Mouse (Mus musculus) heart, postnatal 0 days (tissue): ENCODE measurements around the gene Cyb561d2.

Experiments
- CTCF ChIP-seq: IDR thresholded peaks from 2 replicates; pipeline ENCODE4 v1.5.1; 2016; ENCODE audit warnings: antibody characterized with exemption, control low read depth, low read depth
- EP300 ChIP-seq: IDR thresholded peaks from 2 replicates; pipeline ENCODE4 v1.6.1; 2016; ENCODE audit warnings: antibody characterized with exemption, low read depth

GRCm38 (mm10) chr9:107580501-107581317 is 38.7 kb upstream of the Cyb561d2 start, which contains the start of gene Hyal3:
- TF ChIP-seq CTCF, result no peak
- TF ChIP-seq EP300, result no peak
